In the genomic region with DNA sequence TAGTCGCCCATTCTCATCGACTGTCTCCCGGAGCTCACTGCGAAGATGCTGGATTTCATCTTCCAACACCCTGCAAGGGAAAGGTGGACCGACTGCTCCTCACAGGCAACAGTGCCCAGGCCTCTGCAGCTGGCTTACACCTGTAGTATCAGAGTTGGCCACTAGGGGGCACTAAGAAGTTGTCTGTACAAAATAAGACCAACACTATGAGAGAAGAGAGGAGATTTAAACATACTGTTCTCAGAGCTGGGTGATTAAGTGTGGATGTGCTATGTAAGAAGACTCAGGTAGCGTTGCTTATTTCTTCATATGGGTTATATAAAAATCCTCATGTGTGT, we compare ENCODE assay signal across 9 mouse cellular contexts. TPM values are rescaled to one million over a fixed set of nuclear protein-coding genes. Genes with fewer than 3 reads are reported as not detected.
DNase-seq lines count a peak whose midpoint lies in the region; ATAC-seq and TF ChIP-seq lines count a peak whose summit lies in the region.
"Had no signal": no experiment of that assay in that cellular context is flagged by ENCODE, and none has a peak within 500 bp of the region (broad histone marks: within the 10 kb centered on the region; RNA-seq: fewer than 3 reads in every experiment).

No protein-coding gene starts in this region.

- H3K4me1 ChIP-seq in ES-Bruce4 (ENCODE audit: control insufficient read depth, insufficient read depth, low read length), result no peaks in the 10 kb centered on the region

- no peaks in the 10 kb centered on the region for H3K27me3 ChIP-seq in ES-Bruce4 (ENCODE audit: control insufficient read depth, insufficient read depth, low read length, poor library complexity, severe bottlenecking)
- H3K27me3 ChIP-seq: limb, embryonic 15.5 days had no signal

- TF ChIP-seq EP300 in ES-Bruce4 (IDR thresholded peaks at IDR 0.05; ENCODE audit: insufficient read depth, low read depth, low read length), result no peak

- no peak for TF ChIP-seq POLR2A in ES-Bruce4 (IDR thresholded peaks at IDR 0.05; ENCODE audit: insufficient read depth, low read length)

- no peaks in the 10 kb centered on the region for H3K9me3 ChIP-seq in ES-Bruce4 (replicated peaks; ENCODE audit: control insufficient read depth, insufficient read depth, low read length, poor library complexity, severe bottlenecking)
- H3K9me3 ChIP-seq: limb, embryonic 15.5 days had no signal

- no peak overlapping the region for H3K27ac ChIP-seq in ES-Bruce4 (ENCODE audit: insufficient read depth, low read length)
- H3K27ac ChIP-seq: limb, embryonic 15.5 days had no signal

- DNase-seq in adrenal gland, adult 8-10 months, result peak; percentile 61
- peak; percentile 81 for DNase-seq in embryo, embryonic 9.5 days (ENCODE audit: extremely low spot score)
- peak; percentile 91 for DNase-seq in layer of hippocampus, adult 9-10 months (ENCODE audit: low spot score)
- DNase-seq in lung, postnatal 14 days, result peak; percentile 90
- peak; percentile 65 for DNase-seq in retina, postnatal 7 days (ENCODE audit: low read depth, low spot score)
- peak; percentile 79 for DNase-seq in urinary bladder, postnatal 25 days (ENCODE audit: low spot score)

- ATAC-seq in hematopoietic stem cell, adult 5-6 weeks (replicated peaks in 1 of 2; ENCODE audit: insufficient read depth in 1 of 2, low FRiP score in 2 of 2, low TSS enrichment in 1 of 2, low read depth in 1 of 2, poor library complexity in 2 of 2, severe bottlenecking in 2 of 2), result peak; percentile 55 to 77; a peak in 2 of 4 replicates

- H3K36me3 ChIP-seq in ES-Bruce4 (ENCODE audit: control insufficient read depth, insufficient read depth, low read length, poor library complexity, severe bottlenecking), result no peaks in the 10 kb centered on the region
- H3K36me3 ChIP-seq: limb, embryonic 15.5 days had no signal

- TF ChIP-seq CTCF in ES-Bruce4 (IDR thresholded peaks at IDR 0.05; ENCODE audit: low read depth, low read length), result peak; percentile 68

- no peak overlapping the region for H3K9ac ChIP-seq in ES-Bruce4 (ENCODE audit: low read depth, poor library complexity, severe bottlenecking)
- H3K9ac ChIP-seq: limb, embryonic 15.5 days had no signal

- no peak overlapping the region for H3K4me3 ChIP-seq in ES-Bruce4 (ENCODE audit: low read depth, low read length)
- H3K4me3 ChIP-seq: limb, embryonic 15.5 days had no signal

RNA-seq across cellular contexts. Expression of a gene that starts 8.3 kb away (rescaled TPM):
- 0.68 and 0.85 TPM in 2 replicates for polyA plus RNA-seq in ES-Bruce4 (2011; ENCODE audit: insufficient read depth, insufficient read length, low read depth, missing spikeins)
- total RNA-seq in adrenal gland, adult 8-10 months (2022), result 1 to 10 TPM in 3 of 4 experiments, under 1 TPM in 1; 0.73 to 2.2 (median 1.6) TPM
- 0.50 TPM in 1 of 2 replicates, not detected in the other for total RNA-seq in hematopoietic stem cell, adult 5-6 weeks (2017)

RNA-seq across cellular contexts. Expression of a gene that starts 27.2 kb away (rescaled TPM):
- polyA plus RNA-seq in ES-Bruce4 (2011; ENCODE audit: insufficient read depth, insufficient read length, low read depth, missing spikeins), result 76.5 and 78.5 TPM in 2 replicates
- total RNA-seq in adrenal gland, adult 8-10 months (2022), result 100 to 1,000 TPM in 1 of 4 experiments, 10 to 100 TPM in 3; 86.5 to 102 (median 87.4) TPM
- total RNA-seq in hematopoietic stem cell, adult 5-6 weeks (2017), result 15.9 and 26.9 TPM in 2 replicates

RNA-seq across cellular contexts. Expression of a gene that starts 38.6 kb away (rescaled TPM):
- not detected in 2 replicates for polyA plus RNA-seq in ES-Bruce4 (2011; ENCODE audit: insufficient read depth, insufficient read length, low read depth, missing spikeins)
- under 1 TPM in 1 of 4 experiments, not detected in 3; 0.59 TPM for total RNA-seq in adrenal gland, adult 8-10 months (2022)
- not detected in 2 replicates for total RNA-seq in hematopoietic stem cell, adult 5-6 weeks (2017)

RNA-seq across cellular contexts. Expression of a gene that starts 53.5 kb away (rescaled TPM):
- polyA plus RNA-seq in ES-Bruce4 (2011; ENCODE audit: insufficient read depth, insufficient read length, low read depth, missing spikeins), result 0.27 TPM in 1 of 2 replicates, not detected in the other
- total RNA-seq in adrenal gland, adult 8-10 months (2022), result under 1 TPM in 1 of 4 experiments, not detected in 3; 0.15 TPM
- total RNA-seq in hematopoietic stem cell, adult 5-6 weeks (2017), result not detected in 2 replicates
